Mouse (Mus musculus) spleen, adult 2 months (tissue): ENCODE measurements at regions not wholly inside any gene's neighbourhood (a gene's known extent, or its start where the extent isn't known, plus 50 kb on each side); places are given as distances from the start of the nearest gene placed in this dataset.
"Not testable (repeated sequence)": the region's sequence is repeated elsewhere in the genome, so short reads cannot be mapped to it uniquely, and the experiment has no call there.

Source experiments
- DNase-seq, 2 experiments: peaks; one replicate each; pipeline versions ENCODE4 v3.0.0 to v3.0.0-alpha.2; 2012 to 2021; ENCODE audit warnings: low spot score in 2 of 2, low read depth in 1 of 2
- H3K27ac ChIP-seq: fragments of 200-500 bp; 2 replicates; pipeline ENCODE4 v1.5.1; 2012; ENCODE audit warnings: low read length, inconsistent platforms; ENCODE audit not compliant: insufficient read depth
- H3K27me3 ChIP-seq: fragments of 200-500 bp; 2 replicates; pipeline ENCODE4 v1.6.1; 2012; ENCODE audit warnings: mild to moderate bottlenecking, moderate library complexity, low read length, inconsistent platforms; ENCODE audit not compliant: control insufficient read depth, insufficient read depth
- H3K36me3 ChIP-seq: fragments of 200-500 bp; 2 replicates; pipeline ENCODE4 v1.6.1; 2012; ENCODE audit warnings: mild to moderate bottlenecking, low read length, inconsistent platforms; ENCODE audit not compliant: control insufficient read depth, insufficient read depth
- H3K4me1 ChIP-seq: fragments of 200-500 bp; 2 replicates; pipeline ENCODE4 v1.6.1; 2011; ENCODE audit warnings: inconsistent platforms; ENCODE audit not compliant: control insufficient read depth, insufficient read depth, insufficient read length
- H3K4me3 ChIP-seq: fragments of 200-500 bp; 2 replicates; pipeline ENCODE4 v1.5.1; 2011; ENCODE audit warnings: mild to moderate bottlenecking, inconsistent platforms; ENCODE audit not compliant: insufficient read depth, insufficient read length; ENCODE audit errors: extremely low read depth
- CTCF ChIP-seq: fragments of 200-500 bp; IDR thresholded peaks from 2 replicates; pipeline ENCODE4 v1.5.1; 2011; ENCODE audit warnings: mild to moderate bottlenecking, inconsistent platforms; ENCODE audit not compliant: insufficient read depth, insufficient read length, insufficient replicate concordance; ENCODE audit errors: extremely low read depth
- POLR2A ChIP-seq: fragments of 200-500 bp; IDR thresholded peaks from 2 replicates; pipeline ENCODE4 v1.6.1; 2011; ENCODE audit warnings: low read depth, low read length, inconsistent platforms
- WGBS: fragments of 180-500 bp; shearing (Covaris S2); methylation state at CpG from one replicate; pipeline ENCODE4 v1.1.7; 2018; 5-methylcytosine and 5-hydroxymethylcytosine counted together

DNA sequence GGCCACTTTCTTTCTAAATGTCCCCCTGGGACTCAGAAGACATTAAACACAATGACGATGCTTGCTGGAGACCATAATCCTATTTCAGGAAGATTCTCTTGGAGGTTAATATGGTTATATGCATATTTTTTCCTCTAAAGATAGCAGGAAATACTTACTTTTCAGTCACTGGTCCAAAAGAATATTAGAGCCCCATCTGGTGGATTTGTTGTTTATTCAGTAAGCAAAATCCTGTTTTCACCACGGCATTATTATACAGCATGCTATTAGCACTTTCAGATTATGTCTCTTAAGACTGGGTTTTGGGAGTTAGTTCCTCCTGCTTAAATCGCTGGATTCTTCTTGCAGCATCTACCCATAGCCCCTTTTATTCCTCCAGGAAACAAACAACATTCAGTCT, 146.6 kb upstream of the Ipo5 start:
- DNase-seq = no peak
- 75% methylated on average over 3 of the region's 3 CpGs for WGBS
- H3K4me1 ChIP-seq = no peaks in the 10 kb centered on the region
- H3K27me3 ChIP-seq = no peaks in the 10 kb centered on the region
- no peaks in the 10 kb centered on the region for H3K36me3 ChIP-seq
- TF ChIP-seq POLR2A = no peak
- TF ChIP-seq CTCF = no peak
- no peak overlapping the region for H3K27ac ChIP-seq
- no peak overlapping the region for H3K4me3 ChIP-seq

DNA sequence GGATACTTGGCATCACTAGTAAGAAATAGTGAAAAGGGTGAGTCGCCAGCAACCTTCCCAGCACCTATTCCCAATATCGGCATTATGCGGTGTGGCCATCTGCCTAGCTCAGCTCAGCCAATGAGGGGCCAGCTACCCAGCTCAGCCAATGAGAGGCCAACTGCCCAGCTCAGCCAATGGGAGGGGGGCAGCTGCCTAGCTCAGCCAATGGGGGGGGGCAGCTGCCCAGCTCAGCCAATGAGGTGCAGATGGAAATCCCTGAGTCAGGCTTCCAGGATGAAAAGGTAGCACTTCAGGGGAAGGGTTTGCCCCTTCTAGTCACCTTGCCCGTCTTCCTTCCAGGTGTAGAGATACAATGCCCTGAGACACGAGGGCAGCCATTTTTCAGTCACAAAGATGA, 144.6 kb upstream of the Ipo5 start:
- DNase-seq = no peak
- TF ChIP-seq CTCF (no peak), POLR2A (no peak)
- no peak overlapping the region for H3K4me3 ChIP-seq
- no peaks in the 10 kb centered on the region for H3K27me3 ChIP-seq
- H3K4me1 ChIP-seq = no peaks in the 10 kb centered on the region
- 94% methylated on average over 5 of the region's 5 CpGs for WGBS
- no peak overlapping the region for H3K27ac ChIP-seq
- no peaks in the 10 kb centered on the region for H3K36me3 ChIP-seq

DNA sequence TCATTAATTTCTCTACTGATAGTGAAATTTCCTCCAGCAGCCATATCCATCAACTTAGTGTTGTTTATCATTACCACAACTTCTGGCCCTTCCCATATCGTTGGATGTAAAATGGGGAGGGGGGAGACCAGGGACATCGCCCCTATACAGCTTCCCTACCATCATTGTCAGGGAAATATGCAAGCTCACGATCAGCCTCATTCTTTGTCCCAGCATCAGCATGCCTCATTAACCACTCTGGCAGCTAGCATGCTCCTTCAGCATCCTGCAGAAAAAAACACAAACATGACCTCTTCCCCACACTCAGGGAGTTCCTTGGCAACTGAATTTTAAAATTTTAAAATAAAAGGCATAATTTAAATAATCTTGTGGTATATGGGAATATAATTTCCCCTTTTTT, 140.4 kb upstream of the Ipo5 start:
- no peak for DNase-seq
- no peak for TF ChIP-seq CTCF
- Histone ChIP-seq H3K27ac (no peak overlapping the region), H3K4me1 (no peaks in the 10 kb centered on the region), H3K27me3 (no peaks in the 10 kb centered on the region), H3K4me3 (no peak overlapping the region), H3K36me3 (no peaks in the 10 kb centered on the region)
- 88% methylated on average over 3 of the region's 3 CpGs for whole genome bisulfite sequencing

DNA sequence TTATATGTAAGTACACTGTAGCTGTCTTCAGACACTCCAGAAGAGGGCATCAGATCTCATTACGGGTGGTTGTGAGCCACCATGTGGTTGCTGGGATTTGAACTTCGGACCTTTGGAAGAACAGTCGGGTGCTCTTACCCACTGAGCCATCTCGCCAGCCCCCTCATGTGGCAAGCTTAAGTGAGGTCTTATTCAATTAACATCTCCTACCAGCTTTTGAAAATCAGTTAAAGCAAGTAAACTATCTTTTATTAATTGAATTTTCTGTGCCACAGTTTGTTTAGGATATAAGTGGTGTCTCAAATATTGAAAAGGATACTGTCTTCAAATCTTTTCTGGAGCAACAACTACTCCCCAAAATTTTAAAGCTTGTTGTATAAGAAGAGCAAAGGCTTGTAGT, 138.0 kb upstream of the Ipo5 start:
- H3K36me3 ChIP-seq, H3K27me3 ChIP-seq, H3K27ac ChIP-seq, H3K4me1 ChIP-seq, H3K4me3 ChIP-seq, DNase-seq: not testable (repeated sequence)
- WGBS = 49% methylated on average over 4 of the region's 4 CpGs

DNA sequence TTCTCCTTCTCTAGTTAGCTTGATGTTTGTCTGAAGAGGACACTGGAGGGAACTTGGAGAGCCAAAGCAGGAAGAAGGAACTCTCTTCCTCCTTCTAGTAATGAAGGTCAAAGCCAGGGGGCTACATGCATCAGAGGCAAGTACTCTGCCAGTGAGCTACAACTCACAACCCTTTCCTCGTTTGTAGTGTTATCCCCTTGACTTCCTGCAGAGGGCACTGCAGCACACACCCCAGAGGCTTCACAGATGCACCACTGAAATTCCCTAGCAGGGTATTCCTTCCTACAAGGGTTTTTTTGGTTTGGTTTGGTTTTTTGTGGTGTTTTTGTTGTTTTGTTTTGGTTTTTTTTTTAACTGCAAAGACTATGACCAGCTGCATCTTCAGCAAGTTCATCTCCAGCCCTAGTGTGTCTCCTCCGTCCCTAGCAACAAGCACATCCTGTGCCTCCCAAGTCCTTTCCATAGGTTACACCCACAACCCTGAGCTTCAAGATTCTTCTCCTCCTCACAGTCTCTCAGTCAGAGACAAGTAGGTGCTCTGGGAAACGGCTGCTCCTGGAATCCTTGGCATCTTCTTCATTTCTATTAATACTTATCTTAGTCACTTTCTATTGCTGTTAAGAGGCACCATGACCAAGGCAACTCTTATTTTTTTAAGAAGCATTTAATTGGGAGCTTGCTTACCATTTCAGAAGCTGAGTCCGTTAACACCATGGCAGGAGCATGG, 119.0 kb upstream of the Ipo5 start:
- DNase-seq = no peak
- Histone ChIP-seq H3K4me1 (no peaks in the 10 kb centered on the region), H3K36me3 (no peaks in the 10 kb centered on the region), H3K4me3 (no peak overlapping the region), H3K27me3 (no peaks in the 10 kb centered on the region), H3K27ac (no peak overlapping the region)
- no peak for TF ChIP-seq CTCF
- TF ChIP-seq POLR2A = no peak
- 79% methylated on average over 4 of the region's 4 CpGs for WGBS

DNA sequence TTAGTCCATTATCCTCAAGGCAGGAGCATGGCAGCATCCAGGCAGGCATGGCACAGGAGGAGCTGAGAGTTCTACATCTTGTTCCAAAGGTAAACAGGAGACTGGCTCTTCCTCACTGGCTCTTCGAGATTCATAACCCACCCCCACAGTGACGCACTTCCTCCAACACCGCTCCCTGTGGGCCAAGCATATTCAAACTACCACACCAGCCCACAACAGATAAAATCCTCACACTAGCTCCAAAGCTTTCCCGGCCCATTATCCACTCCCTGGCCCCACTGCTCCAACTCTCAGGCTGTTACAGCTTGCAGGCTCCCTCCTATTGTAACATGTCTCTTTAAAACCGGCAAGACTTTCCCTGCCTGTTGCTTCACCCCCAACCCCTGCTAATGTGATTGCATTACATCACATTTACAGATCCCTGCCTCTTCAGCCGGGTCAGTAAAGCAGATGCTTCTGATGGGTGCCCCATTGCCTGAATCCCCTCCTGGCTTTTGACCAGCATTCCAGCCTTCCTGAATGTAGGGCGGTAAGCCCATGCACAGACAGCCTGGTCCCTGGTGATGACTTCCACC, 113.0 kb upstream of the Ipo5 start:
- no peaks in the 10 kb centered on the region for H3K27me3 ChIP-seq
- H3K4me1 ChIP-seq = no peaks in the 10 kb centered on the region
- 86% methylated on average over 7 of the region's 7 CpGs for WGBS
- no peak overlapping the region for H3K27ac ChIP-seq
- no peak for DNase-seq
- TF ChIP-seq POLR2A (no peak), CTCF (no peak)
- no peaks in the 10 kb centered on the region for H3K36me3 ChIP-seq
- H3K4me3 ChIP-seq = no peak overlapping the region

DNA sequence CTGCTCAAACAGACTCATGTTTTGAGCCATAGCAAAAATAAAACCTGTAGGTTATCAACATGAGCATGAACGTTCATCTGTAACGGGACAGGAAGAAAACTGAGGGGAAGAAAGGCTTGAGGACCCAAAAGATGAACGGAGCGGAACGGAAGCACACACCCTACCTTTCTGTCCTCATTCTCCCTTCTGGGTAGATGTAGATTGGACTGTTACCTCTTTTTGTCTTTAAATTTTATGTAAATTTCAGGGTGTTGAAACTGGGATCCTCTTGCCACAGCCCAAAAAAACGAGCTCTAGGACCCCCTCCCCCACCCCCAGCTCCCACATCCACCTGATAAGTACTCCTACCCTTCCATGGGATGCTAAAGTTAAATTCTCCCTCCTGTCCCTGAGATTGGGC, 107.8 kb upstream of the Ipo5 start:
- 79% methylated on average over 6 of the region's 6 CpGs for WGBS
- no peak for TF ChIP-seq POLR2A
- TF ChIP-seq CTCF = no peak
- Histone ChIP-seq H3K27me3 (no peaks in the 10 kb centered on the region), H3K4me3 (no peak overlapping the region), H3K36me3 (no peaks in the 10 kb centered on the region), H3K27ac (no peak overlapping the region), H3K4me1 (no peaks in the 10 kb centered on the region)
- DNase-seq = no peak
